Mouse (Mus musculus) cerebellum, adult 2 months (tissue): ENCODE measurements at regions not wholly inside any gene's neighbourhood (a gene's known extent, or its start where the extent isn't known, plus 50 kb on each side); places are given as distances from the start of the nearest gene placed in this dataset.

Experiments used
- DNase-seq, 2 experiments: peaks; one replicate each; pipeline ENCODE4 v3.0.0; 2021
- H3K27ac ChIP-seq: fragments of 200-500 bp; 2 replicates; pipeline ENCODE4 v1.5.1; 2012; ENCODE audit warnings: low read length, control low read depth, inconsistent platforms; ENCODE audit not compliant: insufficient read depth
- H3K27me3 ChIP-seq: fragments of 200-500 bp; 2 replicates; pipeline ENCODE4 v1.6.1; 2012; ENCODE audit warnings: inconsistent platforms, mild to moderate bottlenecking, low read length, moderate library complexity; ENCODE audit not compliant: control insufficient read depth, insufficient read depth
- H3K4me1 ChIP-seq: fragments of 200-500 bp; 2 replicates; pipeline ENCODE4 v1.6.1; 2011; ENCODE audit warnings: low read length; ENCODE audit not compliant: control insufficient read depth, insufficient read depth
- H3K4me3 ChIP-seq: fragments of 200-500 bp; replicated peaks from 2 replicates; pipeline ENCODE3; 2011; ENCODE audit warnings: mild to moderate bottlenecking, low read depth, low read length, control low read depth; ENCODE audit not compliant: insufficient read depth
- CTCF ChIP-seq: fragments of 200-500 bp; IDR thresholded peaks from 2 replicates; pipeline ENCODE4 v1.5.1; 2011; ENCODE audit warnings: low read depth, mild to moderate bottlenecking, control low read depth, low read length, moderate library complexity, borderline replicate concordance; ENCODE audit not compliant: insufficient read depth
- POLR2A ChIP-seq: fragments of 200-500 bp; IDR thresholded peaks from 2 replicates; pipeline ENCODE4 v1.6.1; 2011; ENCODE audit warnings: low read length, control low read depth, borderline replicate concordance; ENCODE audit not compliant: insufficient read depth
- WGBS: fragments of 180-500 bp; shearing (Covaris S2); methylation state at CpG from one replicate; pipeline ENCODE4 v1.1.7; 2018; 5-methylcytosine and 5-hydroxymethylcytosine counted together

- DNase-seq = no peak
- no peak overlapping the region for H3K4me3 ChIP-seq
- H3K4me1 ChIP-seq = no peaks in the 10 kb centered on the region
- TF ChIP-seq CTCF = no peak
- TF ChIP-seq POLR2A = no peak
- H3K27me3 ChIP-seq = no peaks in the 10 kb centered on the region
- 87% methylated on average over 5 of the region's 5 CpGs for WGBS
- no peak overlapping the region for H3K27ac ChIP-seq
These were observed 626.3 kb downstream of the Tox3 start for GRCm38 (mm10) chr8:89721684-89722305.

GRCm38 (mm10) chr8:89713880-89714279 is 634.3 kb downstream of the Tox3 start:
- H3K27ac ChIP-seq = no peak overlapping the region
- DNase-seq = no peak
- no peak overlapping the region for H3K4me3 ChIP-seq
- no peak for TF ChIP-seq CTCF
- TF ChIP-seq POLR2A = no peak
- no peaks in the 10 kb centered on the region for H3K4me1 ChIP-seq
- H3K27me3 ChIP-seq = no peaks in the 10 kb centered on the region
- WGBS = 46% methylated on average over 6 of the region's 6 CpGs

GRCm38 (mm10) chr8:89707341-89707928 is 640.7 kb downstream of the Tox3 start:
- 52% methylated on average over 5 of the region's 5 CpGs for WGBS
- TF ChIP-seq CTCF = no peak
- TF ChIP-seq POLR2A = no peak
- Histone ChIP-seq H3K4me3 (no peak overlapping the region), H3K4me1 (no peaks in the 10 kb centered on the region), H3K27me3 (no peaks in the 10 kb centered on the region), H3K27ac (no peak overlapping the region)
- no peak for DNase-seq

GRCm38 (mm10) chr8:89685696-89686095 is 641.7 kb upstream of the Sall1 start:
- WGBS = 94% methylated on average over 6 of the region's 6 CpGs
- Histone ChIP-seq H3K4me3 (no peak overlapping the region), H3K27ac (no peak overlapping the region), H3K27me3 (no peaks in the 10 kb centered on the region), H3K4me1 (no peaks in the 10 kb centered on the region)
- TF ChIP-seq POLR2A (no peak), CTCF (no peak)
- DNase-seq = no peak

- H3K4me1 ChIP-seq = no peaks in the 10 kb centered on the region
- TF ChIP-seq POLR2A (no peak), CTCF (no peak)
- WGBS = 94% methylated on average over 4 of the region's 4 CpGs
- H3K4me3 ChIP-seq = no peak overlapping the region
- H3K27ac ChIP-seq = no peak overlapping the region
- H3K27me3 ChIP-seq = no peaks in the 10 kb centered on the region
- no peak for DNase-seq
These were observed 637.0 kb upstream of the Sall1 start for GRCm38 (mm10) chr8:89680937-89681336.

- H3K4me1 ChIP-seq = no peaks in the 10 kb centered on the region
- no peak overlapping the region for H3K27ac ChIP-seq
- WGBS = 90% methylated on average over 5 of the region's 5 CpGs
- H3K27me3 ChIP-seq = no peaks in the 10 kb centered on the region
- no peak for TF ChIP-seq POLR2A
- no peak for TF ChIP-seq CTCF
- no peak for DNase-seq
- no peak overlapping the region for H3K4me3 ChIP-seq
These were observed 636.4 kb upstream of the Sall1 start for GRCm38 (mm10) chr8:89680341-89680740.

DNA sequence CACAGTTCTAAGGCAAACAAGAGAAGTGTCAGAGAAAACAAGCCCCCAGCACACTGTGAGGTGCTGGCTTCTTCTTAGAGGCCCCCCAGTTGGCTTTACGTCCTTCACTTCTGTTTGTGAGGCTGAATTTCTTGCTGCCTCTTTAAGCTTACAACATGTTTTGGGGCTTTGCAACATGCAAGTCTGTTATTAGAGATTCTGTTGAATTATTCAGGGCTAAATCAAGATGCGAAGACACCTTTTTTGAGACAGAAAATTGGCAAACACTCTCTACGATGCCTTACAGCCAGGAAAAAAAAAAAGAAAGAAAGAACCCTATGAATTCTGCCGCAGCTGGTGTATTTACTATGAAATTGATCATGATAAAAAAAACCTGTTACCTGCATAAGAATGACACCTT is 635.6 kb upstream of the Sall1 start:
- 68% methylated on average over 4 of the region's 4 CpGs for WGBS
- no peak overlapping the region for H3K27ac ChIP-seq
- no peak overlapping the region for H3K4me3 ChIP-seq
- H3K4me1 ChIP-seq = no peaks in the 10 kb centered on the region
- no peak for DNase-seq
- TF ChIP-seq POLR2A (no peak), CTCF (no peak)
- H3K27me3 ChIP-seq = no peaks in the 10 kb centered on the region

DNA sequence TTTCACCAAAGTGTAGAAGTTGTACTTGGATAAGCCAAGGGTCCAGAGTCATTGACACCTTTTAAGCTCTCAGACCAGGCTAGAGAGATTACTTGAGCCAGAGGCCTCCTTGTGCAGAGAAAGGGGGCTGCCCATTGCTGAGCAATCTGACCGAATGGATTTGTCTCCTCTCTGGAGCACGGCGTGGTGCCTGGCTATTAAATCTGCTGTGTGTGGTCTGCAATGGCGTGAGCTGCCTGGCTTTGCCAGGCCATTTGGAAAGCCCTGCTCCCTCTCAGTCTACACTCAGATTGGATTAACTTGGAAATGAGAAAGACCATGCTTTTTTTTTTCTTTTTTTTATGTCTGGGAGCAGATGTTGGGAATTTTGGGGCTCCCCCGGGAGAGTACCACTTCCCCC is 633.3 kb upstream of the Sall1 start:
- Histone ChIP-seq H3K4me1 (no peaks in the 10 kb centered on the region), H3K27me3 (no peaks in the 10 kb centered on the region), H3K27ac (no peak overlapping the region), H3K4me3 (no peak overlapping the region)
- no peak for DNase-seq
- WGBS = 15% methylated on average over 5 of the region's 5 CpGs
- no peak for TF ChIP-seq CTCF
- no peak for TF ChIP-seq POLR2A
